Mouse (Mus musculus): ENCODE data around the gene Gm20517.

GRCm38 (mm10) chr17:47632181-47632840 is 20.9 kb downstream of the Gm20517 start:
- TF ChIP-seq CTCF (IDR thresholded peaks at IDR 0.05; ENCODE audit: low read depth, low read length) (no peak), POLR2A (IDR thresholded peaks at IDR 0.05; ENCODE audit: extremely low read depth, insufficient read depth, low read length) (no peak)

Measured in liver, adult 2 months (tissue).